Mouse (Mus musculus) erythroblast, embryonic 14.5 days (primary cell): ENCODE results near the gene Asb7.

Experiments
- GATA1 ChIP-seq: IDR thresholded peaks from 2 replicates; pipeline ENCODE4 v1.6.1; 2012; ENCODE audit warnings: low read length, inconsistent platforms, mixed read lengths
- TAL1 ChIP-seq: IDR thresholded peaks from 3 replicates; pipeline ENCODE4 v1.6.1; 2012; ENCODE audit warnings: low read length, inconsistent platforms, mixed read lengths

- TF ChIP-seq TAL1 (no peak), GATA1 (no peak)
Measured at GRCm38 (mm10) chr7:66694467-66694866, 5.1 kb upstream of the Asb7 start.
